ENCODE assay signal across 24 mouse cellular contexts in genomic region chr1:182481138-182481537, GRCm38 (mm10). TPM values are rescaled to one million over a fixed set of nuclear protein-coding genes. Genes with fewer than 3 reads are reported as not detected.
DNase-seq lines count a peak whose midpoint lies in the region; ATAC-seq and TF ChIP-seq lines count a peak whose summit lies in the region.
"Had no signal": no experiment of that assay in that cellular context is flagged by ENCODE, and none has a peak within 500 bp of the region (broad histone marks: within the 10 kb centered on the region; RNA-seq: fewer than 3 reads in every experiment).

No protein-coding gene starts in this region.

- no peak for TF ChIP-seq POLR2A in kidney, adult 2 months (IDR thresholded peaks at IDR 0.05; ENCODE audit: low read depth, low read length)

- H3K4me1 ChIP-seq in kidney, adult 2 months (ENCODE audit: control insufficient read depth, insufficient read depth, low read length): peaks cover 35% of the 10 kb centered on the region
- peaks cover 36% of the 10 kb centered on the region for H3K4me1 ChIP-seq in kidney, embryonic 16.5 days (ENCODE audit: insufficient read depth, low read length)
- no peaks in the 10 kb centered on the region for H3K4me1 ChIP-seq in lung, postnatal 0 days (ENCODE audit: insufficient read depth, low read depth, low read length)
- H3K4me1 ChIP-seq: embryonic facial prominence, embryonic 10.5 days; embryonic facial prominence, embryonic 12.5 days; forebrain, embryonic 13.5 days; forebrain, embryonic 15.5 days had no signal

- WGBS in kidney, adult 2 months: 52% methylated on average over 7 of the region's 7 CpGs
- 88% methylated on average over 7 of the region's 7 CpGs for WGBS in kidney, embryonic 16.5 days
- WGBS in lung, postnatal 0 days: 84% methylated on average over 7 of the region's 7 CpGs

- no peak overlapping the region for H3K4me3 ChIP-seq in kidney, adult 2 months (ENCODE audit: insufficient read depth, low read depth, low read length)
- H3K4me3 ChIP-seq in kidney, embryonic 16.5 days (ENCODE audit: low read length): no peak overlapping the region
- no peak overlapping the region for H3K4me3 ChIP-seq in lung, postnatal 0 days (ENCODE audit: low read depth, low read length)
- H3K4me3 ChIP-seq: embryonic facial prominence, embryonic 10.5 days; embryonic facial prominence, embryonic 12.5 days; forebrain, embryonic 13.5 days; forebrain, embryonic 15.5 days had no signal

- peaks cover 3% of the 10 kb centered on the region; the same call in 1 of the 2 replicates for H3K36me3 ChIP-seq in kidney, adult 2 months (ENCODE audit: control insufficient read depth, insufficient read depth, low read length)
- peaks cover 48% of the 10 kb centered on the region for H3K36me3 ChIP-seq in kidney, embryonic 16.5 days (ENCODE audit: insufficient read depth, low read length)
- peaks cover 35% of the 10 kb centered on the region; the same call in 1 of the 2 replicates for H3K36me3 ChIP-seq in lung, postnatal 0 days (ENCODE audit: insufficient read depth, low read length)
- H3K36me3 ChIP-seq: G1E had no signal

- no peaks in the 10 kb centered on the region for H3K27me3 ChIP-seq in kidney, adult 2 months (replicated peaks; ENCODE audit: control insufficient read depth, insufficient read depth, low read length)
- no peaks in the 10 kb centered on the region for H3K27me3 ChIP-seq in kidney, embryonic 16.5 days (ENCODE audit: insufficient read depth, low read length)
- H3K27me3 ChIP-seq in lung, postnatal 0 days (replicated peaks; ENCODE audit: insufficient read depth, low read length): no peaks in the 10 kb centered on the region
- H3K27me3 ChIP-seq: CH12.LX; embryonic facial prominence, embryonic 12.5 days; forebrain, embryonic 13.5 days; forebrain, embryonic 15.5 days; Patski had no signal

- no peaks in the 10 kb centered on the region for H3K9me3 ChIP-seq in kidney, embryonic 16.5 days (ENCODE audit: low read length)
- no peaks in the 10 kb centered on the region for H3K9me3 ChIP-seq in lung, postnatal 0 days (ENCODE audit: low read length)
- H3K9me3 ChIP-seq: embryonic facial prominence, embryonic 10.5 days; embryonic facial prominence, embryonic 12.5 days; forebrain, embryonic 13.5 days; forebrain, embryonic 15.5 days; G1E had no signal

- no peak for ATAC-seq in kidney, embryonic 16.5 days (ENCODE audit: low FRiP score, low TSS enrichment)
- ATAC-seq in lung, postnatal 0 days: peak; percentile 74
- ATAC-seq: activated CD4-positive, CD25-positive, alpha-beta regulatory T cell, adult 4 months; CD4-positive, CD25-positive, alpha-beta regulatory T cell, adult 4 months; forebrain, embryonic 13.5 days; forebrain, embryonic 15.5 days had no signal

- DNase-seq in kidney, adult 2 months: no peak
- no peak for DNase-seq in kidney, postnatal 25 days
- no peak for DNase-seq in kidney, adult 8-10 months
- peak; percentile 76 for DNase-seq in lung, postnatal 0 days (ENCODE audit: low spot score)
- no peak for DNase-seq in lung, postnatal 25 days (ENCODE audit: low spot score)
- DNase-seq: adrenal gland, adult 8-10 months; adrenal gland, postnatal 14 days; adrenal gland, postnatal 36 days; B cell, adult 2 months; cerebellum, adult 11-12 months; cerebellum, adult 2 months; cerebellum, adult 9-10 months; cerebellum, postnatal 10 days; cerebellum, postnatal 25 days had no signal

- no peak overlapping the region for H3K9ac ChIP-seq in kidney, embryonic 16.5 days (replicated peaks; ENCODE audit: low read length)
- no peak overlapping the region for H3K9ac ChIP-seq in lung, postnatal 0 days (replicated peaks; ENCODE audit: low read depth)
- H3K9ac ChIP-seq: embryonic facial prominence, embryonic 12.5 days; forebrain, embryonic 13.5 days; forebrain, embryonic 15.5 days had no signal

- peak overlapping the region; percentile 98 for H3K27ac ChIP-seq in kidney, adult 2 months (ENCODE audit: insufficient read depth, low read depth, low read length)
- peak overlapping the region; percentile 85 for H3K27ac ChIP-seq in kidney, embryonic 16.5 days (ENCODE audit: low read length)
- peak overlapping the region; percentile 20; the same call in 1 of the 2 replicates for H3K27ac ChIP-seq in lung, postnatal 0 days (ENCODE audit: low read length)
- H3K27ac ChIP-seq: embryonic facial prominence, embryonic 10.5 days; embryonic facial prominence, embryonic 12.5 days; forebrain, embryonic 13.5 days; forebrain, embryonic 15.5 days had no signal

- no peak overlapping the region for H3K4me2 ChIP-seq in kidney, embryonic 16.5 days (replicated peaks; ENCODE audit: low read depth, low read length)
- H3K4me2 ChIP-seq in lung, postnatal 0 days (replicated peaks; ENCODE audit: low read depth, low read length): no peak overlapping the region
- H3K4me2 ChIP-seq: embryonic facial prominence, embryonic 12.5 days; forebrain, embryonic 13.5 days; forebrain, embryonic 15.5 days had no signal

- no peak for TF ChIP-seq CTCF in kidney, adult 2 months (conservative IDR thresholded peaks at IDR 0.05; ENCODE audit: insufficient read depth, insufficient read length, low read depth, low read length)
- no peak for TF ChIP-seq CTCF in lung, postnatal 0 days (IDR thresholded peaks at IDR 0.05)

- TF ChIP-seq EP300 in lung, postnatal 0 days (IDR thresholded peaks at IDR 0.05): peak; percentile 19; the same call in 1 of the 2 replicates

RNA-seq across cellular contexts. Expression of gene Capn2, which starts 36.3 kb away (rescaled TPM):
- polyA plus RNA-seq in kidney, adult 2 months (2012; rRNA removed): 31.7 and 33.0 TPM in 2 replicates
- 136 and 142 TPM in 2 replicates for polyA plus RNA-seq in kidney, embryonic 16.5 days (2015; fragmentation: Nextera tagmentation; extraction: Ambion mirVana)
- polyA plus RNA-seq in lung, postnatal 0 days (2015; fragmentation: Nextera tagmentation; extraction: Ambion mirVana): 135 and 149 TPM in 2 replicates
- polyA plus RNA-seq: G1E had no signal

Comparison
In these comparisons a context has a peak if more than half of its experiments do, and no peak if none do; other contexts are left out.
1. H3K27ac ChIP-seq: peak in every context shown above with its lines; median percentile 98 in kidney, adult 2 months; 85 in kidney, embryonic 16.5 days; 20 in lung, postnatal 0 days.